Mouse (Mus musculus) small intestine, adult 2 months (tissue): ENCODE data around the gene Dppa5a. TPM values are rescaled to one million over a fixed set of nuclear protein-coding genes. Genes with fewer than 3 reads are reported as not detected.
"Not testable (repeated sequence)": the region's sequence is repeated elsewhere in the genome, so short reads cannot be mapped to it uniquely, and the experiment has no call there.

Source experiments
- H3K27ac ChIP-seq: fragments of 200-500 bp; 2 replicates; pipeline ENCODE4 v1.5.1; 2012; ENCODE audit warnings: low read depth, low read length, control low read depth, inconsistent platforms; ENCODE audit not compliant: insufficient read depth
- H3K27me3 ChIP-seq: fragments of 200-500 bp; 2 replicates; pipeline ENCODE4 v1.6.1; 2012; ENCODE audit warnings: mild to moderate bottlenecking, moderate library complexity, low read length, inconsistent platforms; ENCODE audit not compliant: control insufficient read depth, insufficient read depth
- H3K36me3 ChIP-seq: fragments of 200-500 bp; 2 replicates; pipeline ENCODE4 v1.6.1; 2012; ENCODE audit warnings: mild to moderate bottlenecking, low read length, control low read depth, inconsistent platforms; ENCODE audit not compliant: control insufficient read depth, insufficient read depth
- H3K4me1 ChIP-seq: fragments of 200-500 bp; 2 replicates; pipeline ENCODE4 v1.6.1; 2012; ENCODE audit warnings: low read length, inconsistent platforms, mixed read lengths; ENCODE audit not compliant: control insufficient read depth, insufficient read depth, insufficient read length
- H3K4me3 ChIP-seq: fragments of 200-500 bp; 2 replicates; pipeline ENCODE4 v1.5.1; 2012; ENCODE audit warnings: low read depth, mild to moderate bottlenecking, control low read depth, inconsistent platforms, low read length, moderate library complexity
- CTCF ChIP-seq: fragments of 200-500 bp; IDR thresholded peaks from 2 replicates; pipeline ENCODE4 v1.5.1; 2012; ENCODE audit warnings: low read depth, mild to moderate bottlenecking, control low read depth, inconsistent platforms, low read length, moderate library complexity, mixed read lengths; ENCODE audit not compliant: insufficient replicate concordance, insufficient read length; ENCODE audit errors: extremely low read depth
- POLR2A ChIP-seq: fragments of 200-500 bp; IDR thresholded peaks from 2 replicates; pipeline ENCODE4 v1.6.1; 2012; ENCODE audit warnings: low read depth, mild to moderate bottlenecking, control low read depth, inconsistent platforms, low read length, moderate library complexity
- WGBS: fragments of 180-500 bp; shearing (Covaris S2); methylation state at CpG from one replicate; pipeline ENCODE4 v1.1.7; 2018; 5-methylcytosine and 5-hydroxymethylcytosine counted together
- polyA plus RNA-seq: library from polyadenylated mRNA; depleted of rRNA; stranded (reverse); fragments of >200 nt; gene quantifications from 2 replicates; pipeline ENCODE4 v1.2.3, GENCODE M21; 2012

Gene Dppa5a
- polyA plus RNA-seq, 1 experiment = not detected

DNA sequence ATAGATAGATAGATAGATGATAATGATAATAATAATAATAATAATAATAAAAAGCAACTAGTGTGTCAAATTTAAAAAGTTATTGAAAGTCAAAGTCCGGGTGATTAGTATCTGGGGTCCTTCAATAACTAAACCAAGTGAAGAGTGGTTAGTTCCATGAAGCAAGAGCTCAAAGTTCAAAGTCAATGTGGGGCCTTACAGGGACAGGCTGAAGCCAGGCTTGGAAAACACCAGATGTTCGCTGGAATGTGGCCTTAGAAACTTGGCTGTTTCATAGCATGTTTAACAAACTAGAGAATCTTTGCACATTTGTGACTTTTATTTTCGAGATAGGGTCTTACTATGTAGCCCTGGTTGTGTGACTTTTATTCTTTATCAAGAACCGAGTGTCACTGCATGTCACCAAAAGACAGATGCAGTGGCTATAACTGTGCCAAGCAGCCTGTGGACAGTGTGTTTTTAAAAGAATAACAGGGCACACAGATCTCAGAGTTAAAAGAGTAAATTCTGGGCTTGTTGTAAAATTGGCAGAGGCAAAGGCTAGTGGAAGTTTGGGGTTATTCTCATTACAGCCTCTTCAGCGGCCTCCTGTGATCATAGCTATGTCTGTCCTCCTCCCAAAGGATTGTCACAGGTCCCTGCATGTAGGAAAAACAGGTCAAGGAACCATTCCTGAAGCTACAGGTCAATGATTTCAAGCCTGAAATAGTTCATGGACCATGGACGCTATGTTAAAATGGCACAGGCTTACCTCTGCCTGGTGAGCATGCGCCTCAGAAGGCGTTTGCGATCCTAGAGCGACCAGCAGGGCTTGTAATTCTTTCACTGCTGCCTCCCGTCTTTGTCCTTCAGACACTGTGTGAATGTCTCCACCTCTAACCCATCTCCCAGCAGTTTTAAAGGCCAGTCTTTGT lies 13.1 kb downstream of the Dppa5a start:
- no peak for TF ChIP-seq CTCF
- no peak for TF ChIP-seq POLR2A
- H3K4me3 ChIP-seq = no peak overlapping the region
- H3K27ac ChIP-seq = no peak overlapping the region
- no peaks in the 10 kb centered on the region for H3K36me3 ChIP-seq
- H3K27me3 ChIP-seq = no peaks in the 10 kb centered on the region
- peaks cover 5% of the 10 kb centered on the region; the same call in 1 of the 2 replicates for H3K4me1 ChIP-seq
- WGBS = 67% methylated on average over 11 of the region's 11 CpGs

DNA sequence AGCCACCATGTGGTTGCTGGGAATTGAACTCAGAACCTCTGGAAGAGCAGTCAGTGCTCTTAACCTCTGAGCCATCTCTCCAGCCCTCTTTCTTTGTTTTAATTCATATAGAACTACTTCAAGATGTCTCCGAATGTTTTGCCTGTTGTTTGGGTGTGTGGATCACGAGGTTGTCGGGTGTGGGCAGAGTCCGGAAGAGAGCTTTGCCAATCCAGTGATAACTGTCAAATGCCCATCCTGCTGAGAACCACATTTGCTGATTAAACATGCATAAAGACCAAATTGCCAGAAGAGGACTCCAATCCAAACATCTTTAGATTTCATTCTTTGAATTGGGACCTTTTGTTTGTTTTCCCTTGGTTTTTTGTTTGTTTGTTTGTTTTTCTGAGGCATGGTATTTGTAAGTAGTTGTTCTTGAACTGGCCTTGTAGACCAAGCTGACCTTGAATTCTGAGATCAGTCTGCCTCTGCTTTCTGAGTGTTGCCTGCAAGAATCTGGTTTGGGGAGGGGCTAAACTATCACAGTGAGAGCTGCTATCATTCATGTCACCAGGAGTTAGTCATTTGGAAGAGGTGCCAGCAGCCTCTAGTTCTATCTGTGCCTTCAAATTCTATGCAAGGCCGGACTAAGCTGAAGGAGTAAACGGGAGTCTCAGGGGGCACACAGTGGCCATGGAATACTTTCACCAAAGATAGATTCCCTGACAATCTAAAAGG lies 16.3 kb downstream of the Dppa5a start:
- no peak for TF ChIP-seq POLR2A
- no peak for TF ChIP-seq CTCF
- no peak overlapping the region for H3K27ac ChIP-seq
- H3K36me3 ChIP-seq = no peaks in the 10 kb centered on the region
- no peaks in the 10 kb centered on the region for H3K27me3 ChIP-seq
- no peak overlapping the region for H3K4me3 ChIP-seq
- H3K4me1 ChIP-seq = peaks cover 10% of the 10 kb centered on the region; the same call in 1 of the 2 replicates
- WGBS = 72% methylated on average over 6 of the region's 6 CpGs

- H3K4me3 ChIP-seq, H3K27ac ChIP-seq, H3K4me1 ChIP-seq, H3K36me3 ChIP-seq, H3K27me3 ChIP-seq: not testable (repeated sequence)
Measured at GRCm38 (mm10) chr9:78350007-78350406, 18.0 kb downstream of the Dppa5a start.

DNA sequence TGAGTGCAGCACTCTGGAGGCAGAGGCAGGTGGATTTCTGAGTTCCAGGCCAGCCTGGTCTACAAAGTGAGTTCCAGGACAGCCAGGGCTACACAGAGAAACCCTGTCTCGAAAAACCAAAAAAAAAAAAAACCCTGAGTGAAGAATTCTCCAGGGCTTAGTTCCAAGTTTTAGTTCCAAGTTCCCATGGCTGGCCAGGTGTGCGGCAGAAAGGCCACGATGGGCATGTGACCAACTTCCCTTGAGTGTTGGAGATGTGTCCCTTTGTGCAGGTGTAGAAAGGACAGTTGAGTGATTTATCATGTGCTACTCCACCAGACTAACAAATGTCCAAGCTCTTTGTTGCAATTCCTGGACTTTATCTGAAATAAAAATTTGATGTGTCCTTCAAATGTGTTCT lies 18.8 kb downstream of the Dppa5a start:
- not testable (repeated sequence) for H3K4me3 ChIP-seq, H3K27ac ChIP-seq, H3K27me3 ChIP-seq, H3K36me3 ChIP-seq, H3K4me1 ChIP-seq
- 50% methylated on average over 3 of the region's 3 CpGs for WGBS

- H3K27ac ChIP-seq = peak overlapping the region; percentile 30; the same call in 1 of the 2 replicates
- not testable (repeated sequence) for H3K4me3 ChIP-seq, H3K27me3 ChIP-seq, H3K36me3 ChIP-seq, H3K4me1 ChIP-seq
- 35% methylated on average over 6 of the region's 6 CpGs for WGBS
Measured at GRCm38 (mm10) chr9:78348206-78349004, 19.6 kb downstream of the Dppa5a start.

GRCm38 (mm10) chr9:78347004-78347403 lies 21.0 kb downstream of the Dppa5a start:
- WGBS = 27% methylated on average over 3 of the region's 3 CpGs
- TF ChIP-seq CTCF (no peak), POLR2A (no peak)
- no peak overlapping the region for H3K4me3 ChIP-seq

GRCm38 (mm10) chr9:78345235-78345634 lies 22.7 kb downstream of the Dppa5a start:
- WGBS = 60% methylated on average over 4 of the region's 4 CpGs
- H3K27ac ChIP-seq, H3K4me3 ChIP-seq, H3K4me1 ChIP-seq, H3K36me3 ChIP-seq, H3K27me3 ChIP-seq: not testable (repeated sequence)

More at GRCm38 (mm10) chr9:78347004-78347403, 21.0 kb downstream of the Dppa5a start:
- Histone ChIP-seq H3K4me1 (peaks cover 9% of the 10 kb centered on the region; the same call in 1 of the 2 replicates), H3K27me3 (no peaks in the 10 kb centered on the region), H3K36me3 (no peaks in the 10 kb centered on the region), H3K27ac (no peak overlapping the region)

- 79% methylated on average over 9 of the region's 9 CpGs for WGBS
- H3K27me3 ChIP-seq, H3K27ac ChIP-seq, H3K4me1 ChIP-seq, H3K4me3 ChIP-seq, H3K36me3 ChIP-seq: not testable (repeated sequence)
Measured at GRCm38 (mm10) chr9:78343055-78343454, 24.9 kb downstream of the Dppa5a start.

DNA sequence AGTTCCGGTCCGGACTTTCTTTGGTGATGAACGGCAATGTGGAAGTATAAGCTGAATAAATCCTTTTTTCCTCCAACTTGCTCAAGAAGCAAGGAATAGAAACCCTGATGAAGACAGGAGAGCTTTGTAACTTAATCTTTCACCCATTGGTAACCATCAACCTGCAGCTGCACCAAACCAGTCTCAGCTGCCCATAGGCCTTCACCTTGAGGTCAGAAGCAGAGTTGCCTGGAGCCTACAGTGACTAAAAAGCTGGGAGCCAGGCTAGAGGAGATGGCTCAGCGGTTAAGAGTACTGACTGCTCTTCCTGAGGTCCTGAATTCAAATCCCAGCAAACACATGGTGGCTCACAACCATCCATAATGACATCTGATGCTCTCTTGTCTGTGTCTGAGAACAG lies 25.5 kb downstream of the Dppa5a start:
- 94% methylated on average over 4 of the region's 4 CpGs for WGBS
- not testable (repeated sequence) for H3K27ac ChIP-seq, H3K27me3 ChIP-seq, H3K4me3 ChIP-seq, H3K4me1 ChIP-seq, H3K36me3 ChIP-seq
